Mouse (Mus musculus): ENCODE results near the gene Adam11. TPM values are rescaled to one million over a fixed set of nuclear protein-coding genes. Genes with fewer than 3 reads are reported as not detected.

The Adam11 gene
- polyA plus RNA-seq, 1 experiment from 2014 or later = 5.4 TPM

GRCm38 (mm10) chr11:102791682-102792445, 30.6 kb downstream of the Adam11 start:
- Histone ChIP-seq H3K9ac (ENCODE audit: low read depth, low read length) (peak overlapping the region; percentile 47), H3K4me1 (ENCODE audit: control insufficient read depth, insufficient read depth, low read length) (peaks cover 40% of the 10 kb centered on the region), H3K27ac (ENCODE audit: low read depth, low read length) (peak overlapping the region; percentile 73), H3K4me3 (ENCODE audit: low read depth, low read length) (no peak overlapping the region), H3K27me3 (ENCODE audit: control insufficient read depth, insufficient read depth, low read length) (no peaks in the 10 kb centered on the region), H3K9me3 (replicated peaks; ENCODE audit: control insufficient read depth, low read length) (no peaks in the 10 kb centered on the region), H3K4me2 (peak overlapping the region; percentile 20), H3K36me3 (ENCODE audit: control insufficient read depth, insufficient read depth, low read length) (0 out of 2 replicates have a peak, but pooled peaks cover 2% of the 10 kb centered on the region)
- WGBS (ENCODE audit: insufficient replicate concordance) = 35% methylated on average over 14 of the region's 14 CpGs
- no peak for ATAC-seq (replicated peaks; ENCODE audit: insufficient number of reproducible peaks, low FRiP score, low TSS enrichment)

- H3K27ac ChIP-seq (ENCODE audit: low read depth, low read length) = peak overlapping the region; percentile 82
- no peak overlapping the region for H3K4me3 ChIP-seq (ENCODE audit: low read depth, low read length)
- H3K9me3 ChIP-seq (replicated peaks; ENCODE audit: control insufficient read depth, low read length) = no peaks in the 10 kb centered on the region
- peaks cover 36% of the 10 kb centered on the region for H3K4me1 ChIP-seq (ENCODE audit: control insufficient read depth, insufficient read depth, low read length)
- no peak for ATAC-seq (replicated peaks; ENCODE audit: insufficient number of reproducible peaks, low FRiP score, low TSS enrichment)
- H3K9ac ChIP-seq (ENCODE audit: low read depth, low read length) = no peak overlapping the region; the same call in 1 of the 2 replicates
- H3K36me3 ChIP-seq (ENCODE audit: control insufficient read depth, insufficient read depth, low read length) = peaks cover 2% of the 10 kb centered on the region; the same call in 1 of the 2 replicates
- peak overlapping the region; percentile 24; the same call in 1 of the 2 replicates for H3K4me2 ChIP-seq
- no peaks in the 10 kb centered on the region for H3K27me3 ChIP-seq (ENCODE audit: control insufficient read depth, insufficient read depth, low read length)
- WGBS (ENCODE audit: insufficient replicate concordance) = 33% methylated on average over 8 of the region's 8 CpGs
Observed at GRCm38 (mm10) chr11:102794157-102794556, 32.9 kb downstream of the Adam11 start.

GRCm38 (mm10) chr11:102803453-102803852, 42.2 kb downstream of the Adam11 start:
- no peaks in the 10 kb centered on the region for H3K9me3 ChIP-seq (replicated peaks; ENCODE audit: control insufficient read depth, low read length)
- H3K36me3 ChIP-seq (ENCODE audit: control insufficient read depth, insufficient read depth, low read length) = peaks cover 47% of the 10 kb centered on the region
- H3K27ac ChIP-seq (ENCODE audit: low read depth, low read length) = no peak overlapping the region
- H3K4me2 ChIP-seq = no peak overlapping the region
- 79% methylated on average over 5 of the region's 5 CpGs for WGBS (ENCODE audit: insufficient replicate concordance)
- ATAC-seq (replicated peaks; ENCODE audit: insufficient number of reproducible peaks, low FRiP score, low TSS enrichment) = no peak
- peaks cover 16% of the 10 kb centered on the region for H3K4me1 ChIP-seq (ENCODE audit: control insufficient read depth, insufficient read depth, low read length)
- H3K4me3 ChIP-seq (ENCODE audit: low read depth, low read length) = no peak overlapping the region
- H3K9ac ChIP-seq (ENCODE audit: low read depth, low read length) = no peak overlapping the region
- no peaks in the 10 kb centered on the region for H3K27me3 ChIP-seq (ENCODE audit: control insufficient read depth, insufficient read depth, low read length)

GRCm38 (mm10) chr11:102808246-102808645, 47.0 kb downstream of the Adam11 start:
- Histone ChIP-seq H3K9me3 (replicated peaks; ENCODE audit: control insufficient read depth, low read length) (no peaks in the 10 kb centered on the region), H3K27ac (ENCODE audit: low read depth, low read length) (no peak overlapping the region), H3K9ac (ENCODE audit: low read depth, low read length) (no peak overlapping the region), H3K4me2 (no peak overlapping the region), H3K36me3 (ENCODE audit: control insufficient read depth, insufficient read depth, low read length) (peaks cover 23% of the 10 kb centered on the region), H3K4me1 (ENCODE audit: control insufficient read depth, insufficient read depth, low read length) (peaks cover 4% of the 10 kb centered on the region; the same call in 1 of the 2 replicates), H3K27me3 (ENCODE audit: control insufficient read depth, insufficient read depth, low read length) (no peaks in the 10 kb centered on the region), H3K4me3 (ENCODE audit: low read depth, low read length) (no peak overlapping the region)
- no peak for ATAC-seq (replicated peaks; ENCODE audit: insufficient number of reproducible peaks, low FRiP score, low TSS enrichment)
- WGBS (ENCODE audit: insufficient replicate concordance) = 76% methylated on average over 5 of the region's 5 CpGs

- no peak overlapping the region for H3K27ac ChIP-seq (ENCODE audit: low read depth, low read length)
- WGBS (ENCODE audit: insufficient replicate concordance) = 71% methylated on average over 4 of the region's 4 CpGs
- no peak for ATAC-seq (replicated peaks; ENCODE audit: insufficient number of reproducible peaks, low FRiP score, low TSS enrichment)
- H3K27me3 ChIP-seq (ENCODE audit: control insufficient read depth, insufficient read depth, low read length) = no peaks in the 10 kb centered on the region
- H3K4me3 ChIP-seq (ENCODE audit: low read depth, low read length) = no peak overlapping the region
- H3K4me2 ChIP-seq = no peak overlapping the region
- H3K9ac ChIP-seq (ENCODE audit: low read depth, low read length) = no peak overlapping the region
- H3K4me1 ChIP-seq (ENCODE audit: control insufficient read depth, insufficient read depth, low read length) = peaks cover 9% of the 10 kb centered on the region
- no peaks in the 10 kb centered on the region for H3K9me3 ChIP-seq (replicated peaks; ENCODE audit: control insufficient read depth, low read length)
- no peaks in the 10 kb centered on the region for H3K36me3 ChIP-seq (ENCODE audit: control insufficient read depth, insufficient read depth, low read length)
Observed at GRCm38 (mm10) chr11:102810721-102811485, 49.7 kb downstream of the Adam11 start.

GRCm38 (mm10) chr11:102814881-102815280, 53.6 kb downstream of the Adam11 start:
- peaks cover 16% of the 10 kb centered on the region for H3K4me1 ChIP-seq (ENCODE audit: control insufficient read depth, insufficient read depth, low read length)

GRCm38 (mm10) chr11:102818121-102819020, 57.1 kb downstream of the Adam11 start:
- ATAC-seq (replicated peaks; ENCODE audit: insufficient number of reproducible peaks, low FRiP score, low TSS enrichment) = peak; percentile 12; the same call in 1 of the 2 replicates
- Histone ChIP-seq H3K4me2 (peak overlapping the region; percentile 68), H3K4me3 (ENCODE audit: low read depth, low read length) (peak overlapping the region; percentile 89), H3K9me3 (replicated peaks; ENCODE audit: control insufficient read depth, low read length) (no peaks in the 10 kb centered on the region), H3K4me1 (ENCODE audit: control insufficient read depth, insufficient read depth, low read length) (peaks cover 16% of the 10 kb centered on the region), H3K27ac (ENCODE audit: low read depth, low read length) (peak overlapping the region; percentile 99), H3K27me3 (ENCODE audit: control insufficient read depth, insufficient read depth, low read length) (peaks cover 3% of the 10 kb centered on the region), H3K9ac (ENCODE audit: low read depth, low read length) (peak overlapping the region; percentile 99), H3K36me3 (ENCODE audit: control insufficient read depth, insufficient read depth, low read length) (no peaks in the 10 kb centered on the region)
- under 1% methylated on average over 60 of the region's 92 CpGs for WGBS (ENCODE audit: insufficient replicate concordance)

More at GRCm38 (mm10) chr11:102814881-102815280, 53.6 kb downstream of the Adam11 start:
- Histone ChIP-seq H3K4me2 (no peak overlapping the region), H3K27me3 (ENCODE audit: control insufficient read depth, insufficient read depth, low read length) (no peaks in the 10 kb centered on the region), H3K4me3 (ENCODE audit: low read depth, low read length) (no peak overlapping the region), H3K9me3 (replicated peaks; ENCODE audit: control insufficient read depth, low read length) (no peaks in the 10 kb centered on the region), H3K36me3 (ENCODE audit: control insufficient read depth, insufficient read depth, low read length) (no peaks in the 10 kb centered on the region), H3K27ac (ENCODE audit: low read depth, low read length) (no peak overlapping the region), H3K9ac (ENCODE audit: low read depth, low read length) (no peak overlapping the region)
- no peak for ATAC-seq (replicated peaks; ENCODE audit: insufficient number of reproducible peaks, low FRiP score, low TSS enrichment)
